Mouse (Mus musculus) left cerebral cortex, postnatal 25 days (tissue): ENCODE measurements around the gene 5031439G07Rik. TPM values are rescaled to one million over a fixed set of nuclear protein-coding genes. Genes with fewer than 3 reads are reported as not detected.

Source experiments
- DNase-seq, 2 experiments: peaks; one replicate each; pipeline ENCODE4 v3.0.0; 2022; ENCODE audit warnings: low spot score in 2 of 2, mixed read lengths in 1 of 2
- intact Hi-C: fragments of 180-260 bp; cut with DNase I; formaldehyde crosslinking; loops from one replicate; pipeline ENCODE4 v1.15.1; 2025
- total RNA-seq, 2 experiments: library from RNA; stranded (reverse); gene quantifications; 2 replicates each; pipeline ENCODE4 v1.2.3; 2021

The 5031439G07Rik gene
- total RNA-seq, 2 experiments from 2014 or later = 77.7 to 82.7 TPM

- intact Hi-C loops = loop anchor here (5.0 kb wide), 3 partner anchors 41 to 241 kb away; no protein-coding TSS in a partner anchor
- peak; percentile 74 to 96 for DNase-seq
Observed at GRCm38 (mm10) chr15:84997768-84998454, 9.6 kb upstream of the 5031439G07Rik start.

GRCm38 (mm10) chr15:84995967-84996366, 7.6 kb upstream of the 5031439G07Rik start:
- intact Hi-C loops = loop anchor here (5.0 kb wide), 3 partner anchors 39 to 239 kb away; no protein-coding TSS in a partner anchor
- DNase-seq = no peak

GRCm38 (mm10) chr15:84995041-84995440, 6.7 kb upstream of the 5031439G07Rik start:
- intact Hi-C loops = loop anchor here (5.0 kb wide), 3 partner anchors 38 to 238 kb away; no protein-coding TSS in a partner anchor
- no peak for DNase-seq

- intact Hi-C loops = no loop called here
Observed at GRCm38 (mm10) chr15:84994498-84994897, 6.1 kb upstream of the 5031439G07Rik start.

GRCm38 (mm10) chr15:84989771-84990170, 1.4 kb upstream of the 5031439G07Rik start:
- intact Hi-C loops = no loop called here
- DNase-seq = peak; percentile 58 to 68

More at GRCm38 (mm10) chr15:84994498-84994897, 6.1 kb upstream of the 5031439G07Rik start:
- DNase-seq = peak in 1 of 2 experiments; percentile 46

- intact Hi-C loops = no loop called here
- DNase-seq = no peak
Observed at GRCm38 (mm10) chr15:84989098-84989497, 747 bp upstream of the 5031439G07Rik start.

- DNase-seq = peak in 1 of 2 experiments; percentile 57
- intact Hi-C loops = loop anchor here (2.0 kb wide), 1 partner anchor 26 kb away; no protein-coding TSS in a partner anchor
Observed at GRCm38 (mm10) chr15:84987020-84987815, 1.1 kb downstream of the 5031439G07Rik start.

GRCm38 (mm10) chr15:84986171-84987019, 2.0 kb downstream of the 5031439G07Rik start:
- DNase-seq = no peak
- intact Hi-C loops = loop anchor here (2.0 kb wide), 1 partner anchor 26 kb away; no protein-coding TSS in a partner anchor

- intact Hi-C loops = loop anchor here (2.0 kb wide), 1 partner anchor 25 kb away; no protein-coding TSS in a partner anchor
- DNase-seq = peak in 1 of 2 experiments; percentile 59
Observed at GRCm38 (mm10) chr15:84985516-84986160, 2.7 kb downstream of the 5031439G07Rik start.

- no peak for DNase-seq
- intact Hi-C loops = no loop called here
Observed at GRCm38 (mm10) chr15:84983721-84984120, 4.6 kb downstream of the 5031439G07Rik start.

GRCm38 (mm10) chr15:84982888-84983287, 5.5 kb downstream of the 5031439G07Rik start:
- no peak for DNase-seq
- intact Hi-C loops = no loop called here

GRCm38 (mm10) chr15:84981609-84982313, 6.6 kb downstream of the 5031439G07Rik start:
- peak in 1 of 2 experiments; percentile 65 for DNase-seq
- intact Hi-C loops = no loop called here

GRCm38 (mm10) chr15:84975729-84976128, 12.6 kb downstream of the 5031439G07Rik start:
- DNase-seq = peak; percentile 73 to 92
- intact Hi-C loops = no loop called here

- DNase-seq = peak in 1 of 2 experiments; percentile 59
- intact Hi-C loops = no loop called here
Observed at GRCm38 (mm10) chr15:84973544-84973871, 14.8 kb downstream of the 5031439G07Rik start.

GRCm38 (mm10) chr15:84972860-84973543, 15.3 kb downstream of the 5031439G07Rik start:
- no peak for DNase-seq
- intact Hi-C loops = no loop called here

GRCm38 (mm10) chr15:84968534-84968933, 19.8 kb downstream of the 5031439G07Rik start:
- no peak for DNase-seq
- intact Hi-C loops = no loop called here

GRCm38 (mm10) chr15:84965575-84966360, 22.6 kb downstream of the 5031439G07Rik start:
- intact Hi-C loops = no loop called here
- no peak for DNase-seq
